Mouse (Mus musculus) lung, embryonic 14.5 days (tissue): ENCODE data around the gene Tfrc. TPM values are rescaled to one million over a fixed set of nuclear protein-coding genes. Genes with fewer than 3 reads are reported as not detected.

Experiments
- ATAC-seq: fragments of 200-750 bp; cut with Nextera tagmentation; 2 replicates; pipeline ENCODE4 v1.8.0; 2017; ENCODE audit warnings: mild to moderate bottlenecking, moderate TSS enrichment, moderate library complexity; ENCODE audit not compliant: insufficient read depth
- DNase-seq: peaks from one replicate; pipeline ENCODE4 v3.0.0-alpha.2; 2015
- H3K27ac ChIP-seq: fragments of 300-500 bp; sonication (generic); 2 replicates; pipeline ENCODE4 v1.5.1; 2014; ENCODE audit warnings: low read depth, mild to moderate bottlenecking, moderate library complexity
- H3K27me3 ChIP-seq: fragments of 300-500 bp; sonication (generic); 2 replicates; pipeline ENCODE4 v1.6.1; 2014; ENCODE audit warnings: low read length, control low read depth; ENCODE audit not compliant: insufficient read depth
- H3K36me3 ChIP-seq: fragments of 300-500 bp; sonication (generic); 2 replicates; pipeline ENCODE4 v1.6.1; 2014; ENCODE audit warnings: control low read depth; ENCODE audit not compliant: insufficient read depth
- H3K4me1 ChIP-seq: fragments of 300-500 bp; sonication (generic); 2 replicates; pipeline ENCODE4 v1.6.1; 2014; ENCODE audit warnings: antibody characterized with exemption, control low read depth; ENCODE audit not compliant: insufficient read depth
- H3K4me2 ChIP-seq: fragments of 300-500 bp; sonication (generic); 2 replicates; pipeline ENCODE4 v1.6.1; 2014; ENCODE audit warnings: mild to moderate bottlenecking
- H3K4me3 ChIP-seq: fragments of 300-500 bp; sonication (generic); 2 replicates; pipeline ENCODE4 v1.5.1; 2014; ENCODE audit warnings: low read depth, low read length
- H3K9ac ChIP-seq: fragments of 300-500 bp; sonication (generic); 2 replicates; pipeline ENCODE4 v1.6.1; 2014
- H3K9me3 ChIP-seq: fragments of 300-500 bp; sonication (generic); 2 replicates; pipeline ENCODE4 v1.6.1; 2016; ENCODE audit warnings: low read depth, low read length, control low read depth
- CTCF ChIP-seq: IDR thresholded peaks from 2 replicates; pipeline ENCODE4 v1.5.1; 2016; ENCODE audit warnings: antibody characterized with exemption, low read depth
- WGBS: fragments of 180-500 bp; shearing (Covaris S2); extraction: QIAGEN DNeasy Blood & Tissue Kit; methylation state at CpG from one replicate; pipeline ENCODE4 v1.1.7; 2014; 5-methylcytosine and 5-hydroxymethylcytosine counted together
- polyA plus RNA-seq: library from polyadenylated mRNA; unstranded; fragments of >200 nt; fragmentation: Nextera tagmentation; extraction: Ambion mirVana; gene quantifications from 2 replicates; pipeline ENCODE4 v1.2.1, GENCODE M21; 2014

Tfrc gene
- polyA plus RNA-seq, 1 experiment from 2014 or later, result 71.2 TPM

- no peaks in the 10 kb centered on the region for H3K9me3 ChIP-seq
- H3K9ac ChIP-seq, result peak overlapping the region; percentile 82; the same call in 1 of the 2 replicates
- ATAC-seq (no peak), DNase-seq (no peak)
- H3K27me3 ChIP-seq, result no peaks in the 10 kb centered on the region
- TF ChIP-seq CTCF, result no peak
- 0 out of 2 replicates have a peak, but pooled peaks cover 3% of the 10 kb centered on the region for H3K4me1 ChIP-seq
- H3K27ac ChIP-seq, result peak overlapping the region; percentile 43; the same call in 1 of the 2 replicates
- H3K4me2 ChIP-seq, result peak overlapping the region; percentile 89
- WGBS, result 64% methylated on average over 5 of the region's 5 CpGs
- H3K36me3 ChIP-seq, result peaks cover 14% of the 10 kb centered on the region
- H3K4me3 ChIP-seq, result peak overlapping the region; percentile 84
Measured at GRCm38 (mm10) chr16:32610460-32611255, 1.9 kb downstream of the Tfrc start.

- 83% methylated on average over 1 of the region's 1 CpGs for WGBS
- no peak for DNase-seq
- no peaks in the 10 kb centered on the region for H3K9me3 ChIP-seq
- no peaks in the 10 kb centered on the region for H3K27me3 ChIP-seq
- peak overlapping the region; percentile 29; the same call in 1 of the 2 replicates for H3K4me2 ChIP-seq
- H3K4me3 ChIP-seq, result peak overlapping the region; percentile 84; the same call in 1 of the 2 replicates
- no peak overlapping the region for H3K27ac ChIP-seq
- peaks cover 21% of the 10 kb centered on the region for H3K36me3 ChIP-seq
- no peak for TF ChIP-seq CTCF
- H3K4me1 ChIP-seq, result 0 out of 2 replicates have a peak, but pooled peaks cover 3% of the 10 kb centered on the region
- H3K9ac ChIP-seq, result peak overlapping the region; percentile 13; the same call in 1 of the 2 replicates
- no peak for ATAC-seq
Measured at GRCm38 (mm10) chr16:32612052-32612451, 3.3 kb downstream of the Tfrc start.

- WGBS, result 68% methylated on average over 3 of the region's 3 CpGs
- Histone ChIP-seq H3K4me3 (no peak overlapping the region), H3K36me3 (peaks cover 32% of the 10 kb centered on the region), H3K27me3 (no peaks in the 10 kb centered on the region), H3K27ac (no peak overlapping the region), H3K9me3 (no peaks in the 10 kb centered on the region), H3K4me2 (no peak overlapping the region), H3K9ac (no peak overlapping the region), H3K4me1 (0 out of 2 replicates have a peak, but pooled peaks cover 3% of the 10 kb centered on the region)
- DNase-seq, result no peak
- no peak for ATAC-seq
- no peak for TF ChIP-seq CTCF
Measured at GRCm38 (mm10) chr16:32613269-32613834, 4.6 kb downstream of the Tfrc start.

GRCm38 (mm10) chr16:32614047-32614446 is 5.3 kb downstream of the Tfrc start:
- no peak for DNase-seq
- H3K4me2 ChIP-seq, result no peak overlapping the region
- no peaks in the 10 kb centered on the region for H3K27me3 ChIP-seq
- H3K36me3 ChIP-seq, result peaks cover 38% of the 10 kb centered on the region
- H3K9ac ChIP-seq, result no peak overlapping the region
- H3K27ac ChIP-seq, result no peak overlapping the region
- WGBS, result 54% methylated on average over 4 of the region's 4 CpGs
- 0 out of 2 replicates have a peak, but pooled peaks cover 3% of the 10 kb centered on the region for H3K4me1 ChIP-seq
- peak; percentile 17; the same call in 1 of the 2 replicates for TF ChIP-seq CTCF
- H3K4me3 ChIP-seq, result no peak overlapping the region
- no peak for ATAC-seq
- H3K9me3 ChIP-seq, result no peaks in the 10 kb centered on the region

GRCm38 (mm10) chr16:32618946-32619345 is 10.2 kb downstream of the Tfrc start:
- DNase-seq (no peak), ATAC-seq (no peak)
- Histone ChIP-seq H3K9me3 (no peaks in the 10 kb centered on the region), H3K4me2 (no peak overlapping the region), H3K27me3 (no peaks in the 10 kb centered on the region), H3K4me3 (no peak overlapping the region), H3K4me1 (no peaks in the 10 kb centered on the region), H3K27ac (no peak overlapping the region), H3K36me3 (peaks cover 74% of the 10 kb centered on the region), H3K9ac (no peak overlapping the region)
- WGBS, result 70% methylated on average over 1 of the region's 1 CpGs
- no peak for TF ChIP-seq CTCF

- no peak overlapping the region for H3K4me3 ChIP-seq
- no peak for DNase-seq
- H3K4me2 ChIP-seq, result no peak overlapping the region
- WGBS, result 93% methylated on average over 8 of the region's 8 CpGs
- H3K4me1 ChIP-seq, result no peaks in the 10 kb centered on the region
- peaks cover 81% of the 10 kb centered on the region for H3K36me3 ChIP-seq
- H3K27ac ChIP-seq, result no peak overlapping the region
- H3K9me3 ChIP-seq, result no peaks in the 10 kb centered on the region
- no peaks in the 10 kb centered on the region for H3K27me3 ChIP-seq
- TF ChIP-seq CTCF, result no peak
- no peak for ATAC-seq
- no peak overlapping the region for H3K9ac ChIP-seq
Measured at GRCm38 (mm10) chr16:32628140-32628539, 19.4 kb downstream of the Tfrc start.

- no peaks in the 10 kb centered on the region for H3K4me1 ChIP-seq
- no peaks in the 10 kb centered on the region for H3K9me3 ChIP-seq
- no peak overlapping the region for H3K4me3 ChIP-seq
- H3K27me3 ChIP-seq, result no peaks in the 10 kb centered on the region
- ATAC-seq (no peak), DNase-seq (no peak)
- no peak overlapping the region for H3K9ac ChIP-seq
- H3K27ac ChIP-seq, result no peak overlapping the region
- 92% methylated on average over 4 of the region's 4 CpGs for WGBS
- H3K4me2 ChIP-seq, result no peak overlapping the region
- TF ChIP-seq CTCF, result no peak
- peaks cover 43% of the 10 kb centered on the region for H3K36me3 ChIP-seq
Measured at GRCm38 (mm10) chr16:32632328-32632824, 23.7 kb downstream of the Tfrc start.
